Mouse (Mus musculus) neural tube, embryonic 11.5 days (tissue): ENCODE data around the gene Lingo1. TPM values are rescaled to one million over a fixed set of nuclear protein-coding genes. Genes with fewer than 3 reads are reported as not detected.

Experiments
- ATAC-seq: fragments of 200-750 bp; cut with Nextera tagmentation; 2 replicates; pipeline ENCODE4 v1.8.0; 2017; ENCODE audit warnings: moderate number of reproducible peaks, mild to moderate bottlenecking, moderate TSS enrichment, moderate library complexity; ENCODE audit not compliant: insufficient read depth, low FRiP score, low TSS enrichment
- DNase-seq: peaks from one replicate; pipeline ENCODE4 v3.0.0-alpha.2; 2015; ENCODE audit warnings: low spot score
- H3K27ac ChIP-seq: fragments of 300-500 bp; sonication (generic); 2 replicates; pipeline ENCODE4 v1.5.1; 2014; ENCODE audit warnings: low read depth, mild to moderate bottlenecking, low read length
- H3K27me3 ChIP-seq: fragments of 300-500 bp; sonication (generic); 2 replicates; pipeline ENCODE4 v1.6.1; 2014; ENCODE audit warnings: mild to moderate bottlenecking, low read length, mixed read lengths; ENCODE audit not compliant: control insufficient read depth, insufficient read depth
- H3K36me3 ChIP-seq: fragments of 300-500 bp; sonication (generic); 2 replicates; pipeline ENCODE4 v1.6.1; 2014; ENCODE audit warnings: mild to moderate bottlenecking, low read length, moderate library complexity, mixed read lengths; ENCODE audit not compliant: control insufficient read depth, insufficient read depth
- H3K4me1 ChIP-seq: fragments of 300-500 bp; sonication (generic); 2 replicates; pipeline ENCODE4 v1.6.1; 2014; ENCODE audit warnings: low read length, mixed read lengths; ENCODE audit not compliant: control insufficient read depth, insufficient read depth
- H3K4me2 ChIP-seq: fragments of 300-500 bp; sonication (generic); 2 replicates; pipeline ENCODE4 v1.6.1; 2014; ENCODE audit warnings: low read depth, mild to moderate bottlenecking, moderate library complexity
- H3K4me3 ChIP-seq: fragments of 300-500 bp; sonication (generic); 2 replicates; pipeline ENCODE4 v1.5.1; 2014; ENCODE audit warnings: low read depth, low read length
- H3K9ac ChIP-seq: fragments of 300-500 bp; sonication (generic); 2 replicates; pipeline ENCODE4 v1.6.1; 2014; ENCODE audit warnings: mild to moderate bottlenecking, low read length
- H3K9me3 ChIP-seq: fragments of 300-500 bp; sonication (generic); 2 replicates; pipeline ENCODE4 v1.6.1; 2016; ENCODE audit warnings: low read length; ENCODE audit not compliant: control insufficient read depth
- WGBS: fragments of 180-500 bp; shearing (Covaris S2); extraction: QIAGEN DNeasy Blood & Tissue Kit; methylation state at CpG from one replicate; pipeline ENCODE4 v1.1.7; 2014; 5-methylcytosine and 5-hydroxymethylcytosine counted together
- polyA plus RNA-seq: library from polyadenylated mRNA; unstranded; fragments of >200 nt; fragmentation: Nextera tagmentation; extraction: Ambion mirVana; gene quantifications from 2 replicates; pipeline ENCODE4 v1.2.1, GENCODE M21; 2014

Gene Lingo1
- polyA plus RNA-seq, 1 experiment from 2014 or later = 14.7 TPM

DNA sequence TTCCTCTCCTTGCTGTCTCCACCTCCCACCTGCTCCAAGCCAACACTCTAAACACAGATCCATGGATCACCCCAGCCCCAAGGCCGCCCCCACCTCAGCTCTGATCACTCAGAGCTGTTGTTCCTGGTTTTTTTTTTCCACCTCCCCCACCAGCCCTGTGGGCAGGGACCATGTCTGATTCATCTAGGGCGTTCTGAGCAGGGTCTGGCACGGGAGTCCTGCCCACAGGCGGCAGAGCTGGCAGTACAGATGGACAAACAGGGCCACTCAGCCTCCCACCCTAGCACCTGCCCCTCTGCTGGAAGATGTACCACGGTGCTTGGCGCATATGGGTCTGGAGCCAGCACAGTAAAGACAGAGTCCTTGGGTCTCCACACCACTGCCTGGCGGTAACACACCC is 114.3 kb downstream of the Lingo1 start:
- 83% methylated on average over 7 of the region's 7 CpGs for WGBS
- H3K4me3 ChIP-seq = no peak overlapping the region
- DNase-seq = no peak
- no peaks in the 10 kb centered on the region for H3K27me3 ChIP-seq
- H3K9ac ChIP-seq = no peak overlapping the region
- no peaks in the 10 kb centered on the region for H3K9me3 ChIP-seq
- no peak overlapping the region for H3K27ac ChIP-seq
- no peak for ATAC-seq
- no peak overlapping the region for H3K4me2 ChIP-seq
- H3K4me1 ChIP-seq = peaks cover 2% of the 10 kb centered on the region; the same call in 1 of the 2 replicates
- H3K36me3 ChIP-seq = no peaks in the 10 kb centered on the region

DNA sequence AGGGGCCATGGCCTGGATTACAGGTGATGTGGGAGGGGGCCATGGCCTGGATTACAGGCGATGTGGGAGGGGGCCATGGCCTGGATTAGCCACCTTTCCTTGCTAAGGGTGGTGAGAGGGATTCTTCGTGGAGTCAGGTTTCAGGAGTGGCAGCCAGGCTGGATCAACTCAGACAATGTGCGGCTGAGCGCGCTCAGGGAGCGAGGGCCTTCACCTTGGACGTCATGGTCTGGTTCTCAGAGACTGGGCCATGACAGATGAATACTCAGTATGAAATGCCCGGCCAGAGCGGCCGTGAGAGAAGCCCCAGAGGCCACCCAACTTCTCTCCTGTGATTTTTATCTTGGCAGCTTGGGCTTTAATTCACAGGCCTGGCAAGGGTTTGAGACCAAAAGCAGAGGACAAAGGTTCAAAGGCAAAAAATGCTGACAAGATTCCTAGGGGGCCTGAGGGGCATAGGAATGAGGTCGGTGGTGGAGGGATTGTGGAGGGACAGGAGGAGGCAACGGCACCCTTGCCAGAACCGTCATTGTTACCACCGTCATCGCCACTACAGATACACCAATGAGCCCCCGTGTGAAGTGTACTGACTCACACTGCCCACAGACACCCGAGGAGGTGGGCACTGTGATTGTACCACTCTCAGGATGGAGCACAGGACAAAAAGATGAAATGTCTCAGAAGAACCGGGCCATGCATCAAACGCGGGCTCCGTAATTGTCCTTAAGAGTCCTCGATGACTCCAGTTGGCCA is 117.2 kb downstream of the Lingo1 start:
- no peak overlapping the region for H3K4me3 ChIP-seq
- WGBS = 92% methylated on average over 22 of the region's 22 CpGs

DNA sequence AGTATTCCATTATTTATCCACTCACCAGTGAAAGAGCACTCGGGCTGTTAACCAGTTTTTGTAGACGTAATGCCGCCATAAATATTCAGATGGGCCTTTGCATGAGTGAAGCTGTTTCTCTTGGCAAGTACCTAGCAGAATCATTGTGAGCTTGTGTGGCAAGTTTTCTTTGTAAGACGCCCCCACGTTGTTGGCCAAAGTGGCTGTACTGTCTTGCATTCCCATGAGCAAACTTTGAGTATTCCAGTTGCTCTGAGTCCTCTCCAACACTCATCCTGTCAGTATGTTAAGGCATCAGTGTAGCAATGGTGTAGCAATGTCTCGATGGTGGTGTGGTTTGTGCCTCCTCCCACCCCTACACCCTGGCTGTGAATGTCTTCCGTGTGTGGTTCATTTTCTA is 120.6 kb downstream of the Lingo1 start:
- no peak for DNase-seq
- no peak overlapping the region for H3K4me3 ChIP-seq
- 89% methylated on average over 7 of the region's 7 CpGs for WGBS
- no peak overlapping the region for H3K27ac ChIP-seq
- no peaks in the 10 kb centered on the region for H3K9me3 ChIP-seq
- H3K9ac ChIP-seq = no peak overlapping the region
- no peak for ATAC-seq
- H3K4me1 ChIP-seq = no peaks in the 10 kb centered on the region
- no peaks in the 10 kb centered on the region for H3K36me3 ChIP-seq
- H3K27me3 ChIP-seq = no peaks in the 10 kb centered on the region
- H3K4me2 ChIP-seq = no peak overlapping the region

More for the DNA sequence above, 117.2 kb downstream of the Lingo1 start:
- ATAC-seq = no peak
- Histone ChIP-seq H3K36me3 (no peaks in the 10 kb centered on the region), H3K9ac (no peak overlapping the region), H3K4me1 (no peaks in the 10 kb centered on the region), H3K27me3 (no peaks in the 10 kb centered on the region), H3K9me3 (no peaks in the 10 kb centered on the region), H3K4me2 (no peak overlapping the region), H3K27ac (no peak overlapping the region)
- no peak for DNase-seq

DNA sequence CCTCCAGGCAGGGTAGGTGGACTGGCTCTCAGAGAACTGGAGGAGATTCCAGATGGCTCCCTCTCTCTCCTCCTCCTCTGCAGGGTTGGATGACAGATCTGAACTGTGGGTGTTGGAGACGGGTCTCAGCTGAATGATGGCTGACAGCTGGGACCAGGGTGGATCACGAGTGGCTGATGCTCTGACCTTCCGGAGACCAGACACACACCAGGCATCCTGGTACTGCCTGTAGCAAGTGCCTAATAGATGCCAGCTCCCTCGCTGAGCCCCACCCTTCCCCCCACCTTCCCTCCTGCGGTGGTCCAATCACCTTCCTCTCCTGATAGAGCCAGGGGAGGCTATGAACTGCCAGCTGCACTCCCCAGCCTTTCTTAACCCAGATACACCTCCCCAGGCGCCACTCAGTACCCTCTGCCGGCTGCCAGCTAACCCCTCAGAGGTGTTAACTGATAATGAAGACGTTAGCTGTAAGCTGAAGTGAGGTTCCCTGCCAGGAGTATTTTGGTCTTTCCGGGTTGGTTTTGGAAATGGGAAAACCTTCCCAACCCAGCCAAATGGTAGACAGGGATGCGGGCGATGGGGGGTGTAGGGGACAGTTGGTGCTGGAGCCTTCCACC is 126.6 kb downstream of the Lingo1 start:
- DNase-seq = no peak
- Histone ChIP-seq H3K4me3 (no peak overlapping the region), H3K4me1 (no peaks in the 10 kb centered on the region), H3K9ac (no peak overlapping the region), H3K36me3 (no peaks in the 10 kb centered on the region), H3K4me2 (no peak overlapping the region), H3K9me3 (no peaks in the 10 kb centered on the region), H3K27me3 (no peaks in the 10 kb centered on the region), H3K27ac (no peak overlapping the region)
- ATAC-seq = no peak
- WGBS = 47% methylated on average over 11 of the region's 11 CpGs

DNA sequence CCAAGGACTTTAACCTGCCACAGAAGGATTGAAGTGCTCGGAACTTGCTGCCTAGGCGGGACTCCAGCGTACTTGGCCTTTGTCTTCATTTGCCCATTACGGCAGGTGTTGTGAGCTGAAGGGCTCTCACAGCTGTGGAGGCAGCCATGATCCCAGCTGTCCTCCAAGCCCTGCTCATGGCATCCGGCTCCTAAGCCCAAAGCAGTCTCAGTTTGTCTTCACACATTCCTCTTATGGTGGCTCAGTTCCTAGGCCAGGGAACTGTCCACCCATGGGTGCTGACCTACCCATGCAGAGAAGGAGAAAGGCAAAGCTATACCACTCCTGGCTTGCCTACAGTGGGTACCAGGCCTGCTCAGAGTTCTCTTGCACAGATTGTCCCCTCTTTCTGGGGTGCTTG is 132.1 kb downstream of the Lingo1 start:
- H3K27ac ChIP-seq = no peak overlapping the region
- no peak overlapping the region for H3K4me2 ChIP-seq
- no peak overlapping the region for H3K9ac ChIP-seq
- ATAC-seq (no peak), DNase-seq (no peak)
- WGBS = 81% methylated on average over 5 of the region's 5 CpGs
- H3K36me3 ChIP-seq = no peaks in the 10 kb centered on the region
- H3K4me3 ChIP-seq = no peak overlapping the region
- H3K9me3 ChIP-seq = no peaks in the 10 kb centered on the region
- no peaks in the 10 kb centered on the region for H3K4me1 ChIP-seq
- H3K27me3 ChIP-seq = no peaks in the 10 kb centered on the region

DNA sequence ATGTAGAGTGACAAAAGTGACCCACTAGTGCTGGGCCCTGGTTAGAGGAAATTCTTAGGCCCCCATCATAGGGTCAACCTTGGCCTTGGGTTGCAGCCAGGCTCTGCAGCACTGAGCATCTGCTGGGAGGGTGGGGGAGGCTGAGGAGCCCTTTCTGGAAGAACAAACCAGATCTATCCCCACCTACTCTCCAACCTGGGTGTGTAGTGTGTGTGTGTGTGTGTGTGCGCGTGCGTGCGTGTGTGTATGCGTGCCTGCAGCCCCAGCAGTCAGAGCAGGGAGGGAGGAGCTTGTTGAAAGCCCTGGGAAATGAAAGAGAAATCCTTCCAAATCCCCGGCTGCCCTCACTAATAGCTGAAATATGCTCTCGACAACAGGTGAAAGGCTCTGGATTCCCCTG is 133.3 kb downstream of the Lingo1 start:
- no peak for DNase-seq
- Histone ChIP-seq H3K9ac (no peak overlapping the region), H3K4me2 (no peak overlapping the region), H3K36me3 (no peaks in the 10 kb centered on the region), H3K9me3 (no peaks in the 10 kb centered on the region), H3K4me1 (no peaks in the 10 kb centered on the region), H3K27me3 (no peaks in the 10 kb centered on the region), H3K4me3 (no peak overlapping the region), H3K27ac (no peak overlapping the region)
- ATAC-seq = no peak
- 90% methylated on average over 7 of the region's 7 CpGs for WGBS

DNA sequence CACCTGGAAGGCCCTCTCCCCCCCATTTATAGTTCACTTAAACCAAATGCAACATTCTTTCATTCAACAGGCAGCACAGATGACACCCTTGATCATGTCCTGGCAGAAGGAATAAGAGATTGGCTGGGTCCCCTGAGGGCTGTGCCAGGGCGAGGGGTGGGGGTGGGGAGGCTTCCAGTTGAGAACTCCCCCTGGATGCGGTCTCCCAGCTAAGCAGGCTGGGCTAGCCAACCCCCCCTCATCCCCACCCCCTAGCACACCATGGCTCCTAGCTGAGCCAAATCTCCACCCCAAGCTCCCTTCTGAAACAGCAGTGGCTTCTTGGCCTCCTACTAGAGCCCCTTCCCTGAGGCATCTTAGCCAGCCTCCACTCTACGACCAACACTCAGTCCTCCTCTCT is 133.9 kb downstream of the Lingo1 start:
- no peak overlapping the region for H3K27ac ChIP-seq
- ATAC-seq (no peak), DNase-seq (no peak)
- no peak overlapping the region for H3K9ac ChIP-seq
- 67% methylated on average over 3 of the region's 3 CpGs for WGBS
- no peaks in the 10 kb centered on the region for H3K27me3 ChIP-seq
- H3K9me3 ChIP-seq = no peaks in the 10 kb centered on the region
- H3K36me3 ChIP-seq = no peaks in the 10 kb centered on the region
- H3K4me2 ChIP-seq = no peak overlapping the region
- H3K4me1 ChIP-seq = 0 out of 2 replicates have a peak, but pooled peaks cover 2% of the 10 kb centered on the region
- no peak overlapping the region for H3K4me3 ChIP-seq

DNA sequence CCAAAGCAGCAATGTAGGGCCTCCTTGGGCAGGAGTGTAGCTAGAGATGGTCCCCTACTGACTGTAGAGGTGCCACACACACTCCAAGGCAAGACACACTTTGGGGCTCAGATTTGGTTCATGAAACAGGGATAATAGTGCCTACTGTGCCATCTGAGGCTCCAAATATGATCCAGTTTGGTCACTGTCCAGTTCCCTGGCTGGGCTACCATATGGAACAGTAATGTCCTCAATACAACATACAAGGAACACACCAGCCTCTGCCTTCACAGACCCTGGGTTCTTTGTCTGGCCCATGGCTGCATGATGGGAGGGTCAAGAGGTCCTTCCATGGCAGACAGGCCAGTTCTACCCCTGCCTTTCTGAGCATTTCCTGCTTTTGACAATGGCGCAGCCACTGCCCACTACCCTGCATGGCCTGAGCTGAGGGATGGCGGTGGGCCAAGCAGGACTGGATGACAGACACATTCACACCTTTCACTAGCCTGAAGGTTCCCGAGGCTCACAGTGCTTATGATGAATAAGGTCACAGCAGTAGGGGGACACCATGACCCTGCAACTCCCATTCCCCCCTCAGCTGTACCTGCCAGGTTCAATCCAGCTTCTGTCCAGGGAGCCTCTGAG is 134.9 kb downstream of the Lingo1 start:
- WGBS = 88% methylated on average over 3 of the region's 3 CpGs
- no peak for DNase-seq
- no peak for ATAC-seq
- no peaks in the 10 kb centered on the region for H3K36me3 ChIP-seq
- H3K27me3 ChIP-seq = no peaks in the 10 kb centered on the region
- H3K4me3 ChIP-seq = no peak overlapping the region
- H3K9ac ChIP-seq = no peak overlapping the region
- H3K9me3 ChIP-seq = no peaks in the 10 kb centered on the region
- H3K4me1 ChIP-seq = peaks cover 7% of the 10 kb centered on the region; the same call in 1 of the 2 replicates
- no peak overlapping the region for H3K4me2 ChIP-seq
- H3K27ac ChIP-seq = no peak overlapping the region

DNA sequence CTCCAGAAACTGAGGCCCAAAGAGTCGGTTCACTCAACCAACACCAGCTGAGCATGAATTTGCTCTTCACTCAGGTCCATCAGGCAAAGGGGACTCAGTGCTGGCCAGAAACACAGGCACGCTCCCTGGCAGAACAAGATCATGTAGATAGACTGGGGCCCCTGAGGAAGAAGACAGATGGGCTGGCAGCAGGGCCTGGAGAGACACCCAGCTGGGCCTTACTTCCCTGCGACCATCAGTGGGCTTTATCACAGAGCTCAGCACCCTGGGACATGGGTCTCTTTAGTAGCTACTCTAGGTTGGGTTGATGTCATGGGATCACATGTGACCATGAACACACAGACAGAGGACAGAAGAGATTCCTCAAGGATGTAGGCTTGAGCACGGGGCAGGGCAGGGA is 137.7 kb downstream of the Lingo1 start:
- H3K4me3 ChIP-seq = no peak overlapping the region
- ATAC-seq = no peak
- H3K9ac ChIP-seq = no peak overlapping the region

More for the DNA sequence above, 137.7 kb downstream of the Lingo1 start:
- Histone ChIP-seq H3K4me1 (peaks cover 13% of the 10 kb centered on the region; the same call in 1 of the 2 replicates), H3K36me3 (no peaks in the 10 kb centered on the region), H3K4me2 (no peak overlapping the region), H3K27me3 (no peaks in the 10 kb centered on the region), H3K9me3 (no peaks in the 10 kb centered on the region), H3K27ac (no peak overlapping the region)
- 83% methylated on average over 4 of the region's 4 CpGs for WGBS
- no peak for DNase-seq
